Mouse (Mus musculus): ENCODE results near the gene Nhlrc2. TPM values are rescaled to one million over a fixed set of nuclear protein-coding genes. Genes with fewer than 3 reads are reported as not detected.

Nhlrc2 gene
- polyA plus RNA-seq, 1 experiment from 2014 or later: 21.4 TPM

DNA sequence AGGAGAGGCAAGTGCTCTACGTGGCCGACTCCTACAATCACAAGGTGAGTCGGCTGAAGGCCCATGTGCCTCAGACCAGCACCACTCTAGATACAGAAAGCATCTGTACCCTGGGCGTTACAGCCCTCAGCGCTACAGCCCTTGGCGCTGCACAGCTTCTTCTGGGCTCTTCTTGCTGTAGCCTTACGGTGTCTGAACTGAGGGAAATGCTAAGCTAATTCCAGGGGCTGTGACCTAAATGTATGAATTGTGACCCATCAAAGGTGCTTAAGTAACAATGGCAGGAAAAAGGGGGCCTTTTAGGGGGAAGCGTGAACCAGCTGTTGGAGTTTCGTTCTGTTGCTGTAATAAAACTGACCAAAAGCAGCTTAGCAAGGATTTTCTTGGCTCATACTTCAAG, 44.4 kb downstream of the Nhlrc2 start:
- ATAC-seq (ENCODE audit: insufficient read depth): no peak

DNA sequence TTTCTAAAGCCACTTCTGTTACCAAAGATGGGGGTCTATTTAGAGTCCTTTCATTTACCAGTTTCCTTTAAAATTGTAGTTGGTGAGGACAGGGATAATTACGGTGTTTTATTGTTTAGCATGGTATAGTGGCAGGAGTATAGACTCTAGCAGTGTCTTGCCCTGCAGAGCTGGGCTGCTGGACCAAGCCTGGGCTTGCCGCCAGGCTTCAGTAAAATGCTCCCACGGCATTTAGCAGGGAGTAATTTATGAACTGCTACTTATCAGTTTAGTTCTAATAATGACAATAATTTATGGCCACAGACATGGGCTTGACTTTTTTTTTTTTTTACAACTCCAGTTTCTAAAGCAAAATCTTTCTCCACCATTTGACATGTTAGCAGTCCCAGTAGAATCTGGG, 51.9 kb downstream of the Nhlrc2 start:
- no peaks in the 10 kb centered on the region for H3K9me3 ChIP-seq (ENCODE audit: low read depth, low read length)
- peak; percentile 67; the same call in 1 of the 2 replicates for ATAC-seq (ENCODE audit: insufficient read depth)
- DNase-seq: peak; percentile 85
- peaks cover 38% of the 10 kb centered on the region for H3K36me3 ChIP-seq (ENCODE audit: insufficient read depth)
- peaks cover 12% of the 10 kb centered on the region; the same call in 1 of the 2 replicates for H3K4me1 ChIP-seq (ENCODE audit: insufficient read depth)
- WGBS: 36% methylated on average over 3 of the region's 3 CpGs
- H3K4me3 ChIP-seq (ENCODE audit: low read depth, low read length): no peak overlapping the region
- no peak overlapping the region for H3K9ac ChIP-seq
- no peak overlapping the region for H3K27ac ChIP-seq (ENCODE audit: low read depth)
- no peak for TF ChIP-seq CTCF (IDR thresholded peaks at IDR 0.05; ENCODE audit: low read depth)
- no peaks in the 10 kb centered on the region for H3K27me3 ChIP-seq (ENCODE audit: insufficient read depth, low read length)
- no peak overlapping the region for H3K4me2 ChIP-seq

More for the DNA sequence above, 44.4 kb downstream of the Nhlrc2 start:
- Histone ChIP-seq H3K36me3 (ENCODE audit: insufficient read depth) (peaks cover 88% of the 10 kb centered on the region), H3K4me3 (ENCODE audit: low read depth, low read length) (no peak overlapping the region), H3K27me3 (ENCODE audit: insufficient read depth, low read length) (no peaks in the 10 kb centered on the region), H3K4me2 (no peak overlapping the region), H3K4me1 (ENCODE audit: insufficient read depth) (no peaks in the 10 kb centered on the region), H3K9me3 (ENCODE audit: low read depth, low read length) (no peaks in the 10 kb centered on the region), H3K27ac (ENCODE audit: low read depth) (no peak overlapping the region), H3K9ac (no peak overlapping the region)
- no peak for DNase-seq
- 84% methylated on average over 9 of the region's 9 CpGs for WGBS
- no peak for TF ChIP-seq CTCF (IDR thresholded peaks at IDR 0.05; ENCODE audit: low read depth)

DNA sequence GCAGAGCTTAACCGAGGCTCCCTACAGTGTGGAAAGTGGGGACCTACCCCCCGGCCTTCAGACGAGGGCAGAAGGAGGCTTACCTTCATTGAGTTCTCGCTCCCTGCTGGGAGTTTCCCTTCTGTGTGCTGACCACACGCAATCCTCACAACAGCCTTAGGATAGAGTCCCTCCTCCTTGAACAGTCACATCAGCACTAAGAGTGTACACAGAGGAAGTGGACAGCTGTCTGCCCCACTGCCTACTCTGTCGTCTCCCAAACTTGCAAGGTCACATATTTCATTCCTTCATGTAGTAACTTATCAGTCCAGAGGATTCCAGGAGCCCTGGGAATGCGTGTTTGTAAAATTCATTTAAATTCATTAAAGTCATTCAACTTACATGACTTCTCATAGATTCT, 52.7 kb downstream of the Nhlrc2 start:
- Histone ChIP-seq H3K9ac (no peak overlapping the region), H3K9me3 (ENCODE audit: low read depth, low read length) (no peaks in the 10 kb centered on the region), H3K4me3 (ENCODE audit: low read depth, low read length) (no peak overlapping the region), H3K27ac (ENCODE audit: low read depth) (peak overlapping the region; percentile 31; the same call in 1 of the 2 replicates), H3K27me3 (ENCODE audit: insufficient read depth, low read length) (no peaks in the 10 kb centered on the region), H3K36me3 (ENCODE audit: insufficient read depth) (peaks cover 30% of the 10 kb centered on the region), H3K4me1 (ENCODE audit: insufficient read depth) (peaks cover 12% of the 10 kb centered on the region; the same call in 1 of the 2 replicates), H3K4me2 (no peak overlapping the region)
- DNase-seq (peak; percentile 40), ATAC-seq (ENCODE audit: insufficient read depth) (peak; percentile 62; the same call in 1 of the 2 replicates)
- TF ChIP-seq CTCF (IDR thresholded peaks at IDR 0.05; ENCODE audit: low read depth): no peak
- 52% methylated on average over 7 of the region's 7 CpGs for WGBS

GRCm38 (mm10) chr19:56601901-56602347, 53.9 kb downstream of the Nhlrc2 start:
- Histone ChIP-seq H3K36me3 (ENCODE audit: insufficient read depth) (peaks cover 22% of the 10 kb centered on the region), H3K9me3 (ENCODE audit: low read depth, low read length) (no peaks in the 10 kb centered on the region), H3K4me3 (ENCODE audit: low read depth, low read length) (no peak overlapping the region), H3K4me2 (no peak overlapping the region), H3K9ac (no peak overlapping the region), H3K27me3 (ENCODE audit: insufficient read depth, low read length) (no peaks in the 10 kb centered on the region), H3K4me1 (ENCODE audit: insufficient read depth) (peaks cover 12% of the 10 kb centered on the region; the same call in 1 of the 2 replicates), H3K27ac (ENCODE audit: low read depth) (peak overlapping the region; percentile 16; the same call in 1 of the 2 replicates)
- WGBS: 61% methylated on average over 15 of the region's 15 CpGs
- no peak for TF ChIP-seq CTCF (IDR thresholded peaks at IDR 0.05; ENCODE audit: low read depth)
- ATAC-seq (ENCODE audit: insufficient read depth) (0 out of 2 replicates have a peak, but pooled peaks have one; percentile 46), DNase-seq (no peak)

- no peak overlapping the region for H3K4me2 ChIP-seq
- no peaks in the 10 kb centered on the region for H3K36me3 ChIP-seq (ENCODE audit: insufficient read depth)
- no peak overlapping the region for H3K9ac ChIP-seq
- no peak for ATAC-seq (ENCODE audit: insufficient read depth)
- 10% methylated on average over 5 of the region's 5 CpGs for WGBS
- no peak for DNase-seq
- H3K4me1 ChIP-seq (ENCODE audit: insufficient read depth): no peaks in the 10 kb centered on the region
- no peaks in the 10 kb centered on the region for H3K9me3 ChIP-seq (ENCODE audit: low read depth, low read length)
- H3K4me3 ChIP-seq (ENCODE audit: low read depth, low read length): no peak overlapping the region
- H3K27ac ChIP-seq (ENCODE audit: low read depth): no peak overlapping the region
- TF ChIP-seq CTCF (IDR thresholded peaks at IDR 0.05; ENCODE audit: low read depth): no peak
- H3K27me3 ChIP-seq (ENCODE audit: insufficient read depth, low read length): no peaks in the 10 kb centered on the region
These were observed 60.9 kb downstream of the Nhlrc2 start for GRCm38 (mm10) chr19:56608946-56609345.

DNA sequence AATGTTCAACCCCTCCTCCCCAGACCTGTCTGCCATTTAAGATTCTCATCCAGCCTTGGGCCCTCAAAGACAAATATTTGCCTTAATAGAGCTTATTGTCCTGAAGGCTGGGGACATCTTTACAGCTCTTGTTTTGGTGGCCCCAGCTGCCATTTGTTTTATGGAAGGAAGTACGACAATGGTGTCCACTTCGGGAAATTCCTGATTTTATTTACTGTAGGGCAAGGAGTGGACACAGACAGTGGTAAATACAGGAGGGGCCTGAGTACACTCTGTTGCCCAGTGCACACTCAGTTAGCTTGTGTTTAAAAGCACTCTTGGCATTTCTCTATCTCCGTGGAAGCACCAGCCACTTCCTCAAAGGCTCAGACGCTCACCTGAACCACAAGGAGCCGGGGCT, 66.1 kb downstream of the Nhlrc2 start:
- Histone ChIP-seq H3K36me3 (ENCODE audit: insufficient read depth) (no peaks in the 10 kb centered on the region), H3K4me2 (no peak overlapping the region), H3K27me3 (ENCODE audit: insufficient read depth, low read length) (no peaks in the 10 kb centered on the region; the same call in 1 of the 2 replicates), H3K9me3 (ENCODE audit: low read depth, low read length) (no peaks in the 10 kb centered on the region), H3K4me3 (ENCODE audit: low read depth, low read length) (no peak overlapping the region), H3K27ac (ENCODE audit: low read depth) (no peak overlapping the region), H3K4me1 (ENCODE audit: insufficient read depth) (no peaks in the 10 kb centered on the region), H3K9ac (no peak overlapping the region)
- no peak for DNase-seq
- no peak for ATAC-seq (ENCODE audit: insufficient read depth)
- 64% methylated on average over 5 of the region's 5 CpGs for WGBS
- no peak for TF ChIP-seq CTCF (IDR thresholded peaks at IDR 0.05; ENCODE audit: low read depth)

- ATAC-seq (ENCODE audit: insufficient read depth): no peak
These were observed 70.8 kb downstream of the Nhlrc2 start for GRCm38 (mm10) chr19:56618845-56619244.

More at GRCm38 (mm10) chr19:56618845-56619244, 70.8 kb downstream of the Nhlrc2 start:
- Histone ChIP-seq H3K9ac (no peak overlapping the region), H3K27ac (ENCODE audit: low read depth) (no peak overlapping the region), H3K4me3 (ENCODE audit: low read depth, low read length) (no peak overlapping the region), H3K4me1 (ENCODE audit: insufficient read depth) (no peaks in the 10 kb centered on the region), H3K27me3 (ENCODE audit: insufficient read depth, low read length) (no peaks in the 10 kb centered on the region; the same call in 1 of the 2 replicates), H3K9me3 (ENCODE audit: low read depth, low read length) (no peaks in the 10 kb centered on the region), H3K4me2 (no peak overlapping the region), H3K36me3 (ENCODE audit: insufficient read depth) (no peaks in the 10 kb centered on the region)
- no peak for TF ChIP-seq CTCF (IDR thresholded peaks at IDR 0.05; ENCODE audit: low read depth)
- DNase-seq: no peak
- WGBS: 61% methylated on average over 9 of the region's 9 CpGs
